Mouse (Mus musculus) ES-Bruce4 (cell line): Measurements from ENCODE around the gene Gm12355.

Source experiments
- CTCF ChIP-seq: IDR thresholded peaks from one replicate; pipeline ENCODE4 v1.8.1; 2011; ENCODE audit warnings: low read depth, low read length
- POLR2A ChIP-seq: IDR thresholded peaks from one replicate; pipeline ENCODE4 v1.8.1; 2011; ENCODE audit warnings: low read length; ENCODE audit not compliant: insufficient read depth

GRCm38 (mm10) chr11:98630646-98631045 is 5.2 kb upstream of the Gm12355 start:
- TF ChIP-seq CTCF (no peak), POLR2A (no peak)
